Mouse (Mus musculus): ENCODE results near the gene Vat1. TPM values are rescaled to one million over a fixed set of nuclear protein-coding genes. Genes with fewer than 3 reads are reported as not detected.
A peak's percentile ranks its signal among the peaks of the same experiment; 100 is the strongest.
"Not testable (repeated sequence)": the region's sequence is repeated elsewhere in the genome, so short reads cannot be mapped to it uniquely, and the experiment has no call there.

The Vat1 gene
- polyA plus RNA-seq, 1 experiment from 2014 or later: 36.5 TPM

DNA sequence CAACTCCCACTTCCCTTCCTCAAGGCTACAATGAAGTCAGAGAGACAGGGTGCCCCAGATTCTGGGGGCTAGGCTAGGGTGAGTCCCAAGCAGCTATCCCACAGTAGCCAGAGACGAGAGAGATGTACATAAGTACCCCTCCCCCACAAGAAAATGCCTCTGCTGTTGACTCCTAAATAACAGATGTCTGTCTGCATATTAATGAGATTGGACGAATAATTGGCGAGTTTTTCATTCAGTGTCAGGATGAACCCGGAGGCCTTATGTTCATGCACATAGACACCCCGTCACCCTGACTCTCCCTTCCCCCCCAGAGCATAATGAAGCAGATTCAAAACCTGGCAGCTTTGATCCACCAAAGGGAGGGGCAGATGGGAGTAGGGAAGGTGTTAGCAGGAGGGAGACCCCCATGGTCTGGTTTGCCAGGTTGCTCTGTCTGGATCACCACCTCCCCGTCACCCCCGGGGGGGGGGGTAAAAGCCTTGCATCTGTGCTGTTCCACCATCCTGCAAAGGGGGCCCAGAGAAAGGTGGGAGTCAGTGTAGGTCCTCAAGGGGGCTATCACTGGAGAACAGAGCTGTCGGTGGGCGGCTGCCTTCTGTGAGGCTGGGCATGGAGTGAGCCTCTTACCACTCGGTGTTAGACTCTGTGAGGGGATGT, 11.7 kb upstream of the Vat1 start:
- ATAC-seq (ENCODE audit: low FRiP score, low TSS enrichment): no peak
- Histone ChIP-seq H3K4me2 (replicated peaks; ENCODE audit: low read depth, low read length) (no peak overlapping the region), H3K27me3 (ENCODE audit: insufficient read depth, low read length) (no peaks in the 10 kb centered on the region), H3K36me3 (ENCODE audit: insufficient read depth, low read length) (no peaks in the 10 kb centered on the region), H3K4me3 (ENCODE audit: low read length) (no peak overlapping the region), H3K4me1 (ENCODE audit: insufficient read depth, low read length) (0 out of 2 replicates have a peak, but pooled peaks cover 3% of the 10 kb centered on the region), H3K27ac (ENCODE audit: low read length) (no peak overlapping the region), H3K9ac (replicated peaks; ENCODE audit: low read length) (no peak overlapping the region), H3K9me3 (ENCODE audit: low read length) (no peaks in the 10 kb centered on the region)
- 76% methylated on average over 10 of the region's 10 CpGs for WGBS

- no peak for ATAC-seq (ENCODE audit: low FRiP score, low TSS enrichment)
- H3K4me2 ChIP-seq (replicated peaks; ENCODE audit: low read depth, low read length): no peak overlapping the region
Observed at GRCm38 (mm10) chr11:101477194-101477551, 11.1 kb upstream of the Vat1 start.

DNA sequence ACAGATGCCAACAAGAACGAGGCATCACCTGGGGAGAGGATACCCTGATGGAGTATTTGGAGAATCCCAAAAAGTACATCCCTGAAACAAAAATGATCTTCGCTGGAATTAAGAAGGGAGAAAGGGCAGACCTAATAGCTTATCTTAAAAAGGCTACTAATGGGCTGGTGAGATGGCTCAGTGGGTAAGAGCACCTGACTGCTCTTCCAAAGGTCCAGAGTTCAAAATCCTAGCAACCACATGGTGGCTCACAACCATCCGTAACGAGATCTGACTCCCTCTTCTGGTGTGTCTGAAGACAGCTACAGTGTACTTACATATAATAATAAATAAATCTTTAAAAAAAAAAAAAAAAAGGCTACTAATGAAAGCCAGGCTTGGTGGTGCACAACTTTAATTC, 10.3 kb upstream of the Vat1 start:
- H3K4me2 ChIP-seq (replicated peaks; ENCODE audit: low read depth, low read length); H3K4me3 ChIP-seq (ENCODE audit: low read length); H3K27ac ChIP-seq (ENCODE audit: low read length); ATAC-seq (ENCODE audit: low FRiP score, low TSS enrichment); H3K9ac ChIP-seq (replicated peaks; ENCODE audit: low read length); H3K4me1 ChIP-seq (ENCODE audit: insufficient read depth, low read length); H3K9me3 ChIP-seq (ENCODE audit: low read length); H3K27me3 ChIP-seq (ENCODE audit: insufficient read depth, low read length); H3K36me3 ChIP-seq (ENCODE audit: insufficient read depth, low read length): not testable (repeated sequence)
- WGBS: 92% methylated on average over 4 of the region's 4 CpGs

More at GRCm38 (mm10) chr11:101477194-101477551, 11.1 kb upstream of the Vat1 start:
- Histone ChIP-seq H3K9me3 (ENCODE audit: low read length) (no peaks in the 10 kb centered on the region), H3K4me1 (ENCODE audit: insufficient read depth, low read length) (0 out of 2 replicates have a peak, but pooled peaks cover 4% of the 10 kb centered on the region), H3K4me3 (ENCODE audit: low read length) (no peak overlapping the region), H3K27ac (ENCODE audit: low read length) (no peak overlapping the region), H3K27me3 (ENCODE audit: insufficient read depth, low read length) (no peaks in the 10 kb centered on the region), H3K36me3 (ENCODE audit: insufficient read depth, low read length) (no peaks in the 10 kb centered on the region), H3K9ac (replicated peaks; ENCODE audit: low read length) (no peak overlapping the region)
- WGBS: 44% methylated on average over 4 of the region's 4 CpGs

- 67% methylated on average over 5 of the region's 5 CpGs for WGBS
- H3K4me3 ChIP-seq (ENCODE audit: low read length): no peak overlapping the region
- H3K36me3 ChIP-seq (ENCODE audit: insufficient read depth, low read length): 0 out of 2 replicates have a peak, but pooled peaks cover 2% of the 10 kb centered on the region
- no peaks in the 10 kb centered on the region for H3K27me3 ChIP-seq (ENCODE audit: insufficient read depth, low read length)
- H3K9ac ChIP-seq (replicated peaks; ENCODE audit: low read length): no peak overlapping the region
- H3K27ac ChIP-seq (ENCODE audit: low read length): no peak overlapping the region
- H3K9me3 ChIP-seq (ENCODE audit: low read length): no peaks in the 10 kb centered on the region
- no peak overlapping the region for H3K4me2 ChIP-seq (replicated peaks; ENCODE audit: low read depth, low read length)
- H3K4me1 ChIP-seq (ENCODE audit: insufficient read depth, low read length): 0 out of 2 replicates have a peak, but pooled peaks cover 10% of the 10 kb centered on the region
- no peak for ATAC-seq (ENCODE audit: low FRiP score, low TSS enrichment)
Observed at GRCm38 (mm10) chr11:101474298-101474697, 8.3 kb upstream of the Vat1 start.

DNA sequence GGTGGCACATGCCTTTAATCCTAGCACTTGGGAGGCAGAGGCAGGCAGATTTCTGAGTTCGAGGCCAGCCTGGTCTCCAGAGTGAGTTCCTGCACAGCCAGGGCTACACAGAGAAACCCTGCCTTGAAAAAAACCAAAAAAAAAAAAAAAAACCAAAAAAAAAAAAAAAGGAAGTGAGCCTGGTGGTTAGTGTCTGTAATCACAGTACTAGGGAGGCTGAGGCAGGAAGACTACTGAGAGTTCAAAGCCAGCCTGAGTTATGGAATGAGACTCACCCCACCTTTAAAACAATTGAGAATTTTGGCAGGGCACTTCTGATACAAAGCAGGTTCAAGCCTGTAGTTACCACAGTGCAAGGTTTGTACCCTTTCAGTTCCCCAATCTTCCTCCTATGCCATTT, 7.7 kb upstream of the Vat1 start:
- ATAC-seq (ENCODE audit: low FRiP score, low TSS enrichment); H3K9ac ChIP-seq (replicated peaks; ENCODE audit: low read length); H3K4me2 ChIP-seq (replicated peaks; ENCODE audit: low read depth, low read length); H3K36me3 ChIP-seq (ENCODE audit: insufficient read depth, low read length); H3K27me3 ChIP-seq (ENCODE audit: insufficient read depth, low read length); H3K27ac ChIP-seq (ENCODE audit: low read length); H3K4me3 ChIP-seq (ENCODE audit: low read length); H3K9me3 ChIP-seq (ENCODE audit: low read length): not testable (repeated sequence)
- peaks cover 12% of the 10 kb centered on the region for H3K4me1 ChIP-seq (ENCODE audit: insufficient read depth, low read length)
- 79% methylated on average over 1 of the region's 1 CpGs for WGBS

DNA sequence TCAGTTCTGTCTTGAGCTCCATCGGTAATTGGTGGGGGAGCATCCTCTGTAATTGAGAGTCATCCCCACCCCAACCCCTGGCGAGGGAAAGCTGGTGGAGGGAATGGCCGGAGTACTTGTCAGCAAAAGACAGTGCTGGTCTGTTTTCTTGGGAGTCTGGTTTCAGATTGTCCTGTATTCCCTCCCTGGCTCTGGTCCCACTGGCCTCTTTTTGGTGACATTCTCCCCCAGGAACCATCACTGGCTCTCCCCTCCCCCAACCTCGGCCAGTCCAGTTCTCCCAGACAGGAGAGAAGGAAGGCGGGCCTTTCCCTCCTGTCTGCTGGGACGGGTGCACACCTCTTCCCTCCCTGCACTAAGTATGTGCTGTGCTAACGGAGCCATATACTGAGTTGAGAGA, 6.3 kb upstream of the Vat1 start:
- H3K36me3 ChIP-seq (ENCODE audit: insufficient read depth, low read length): 0 out of 2 replicates have a peak, but pooled peaks cover 2% of the 10 kb centered on the region
- H3K27ac ChIP-seq (ENCODE audit: low read length): no peak overlapping the region
- peaks cover 17% of the 10 kb centered on the region for H3K4me1 ChIP-seq (ENCODE audit: insufficient read depth, low read length)
- H3K9ac ChIP-seq (replicated peaks; ENCODE audit: low read length): no peak overlapping the region
- no peak for ATAC-seq (ENCODE audit: low FRiP score, low TSS enrichment)
- no peaks in the 10 kb centered on the region for H3K9me3 ChIP-seq (ENCODE audit: low read length)
- no peak overlapping the region for H3K4me2 ChIP-seq (replicated peaks; ENCODE audit: low read depth, low read length)
- WGBS: 28% methylated on average over 7 of the region's 7 CpGs
- no peaks in the 10 kb centered on the region for H3K27me3 ChIP-seq (ENCODE audit: insufficient read depth, low read length)
- no peak overlapping the region for H3K4me3 ChIP-seq (ENCODE audit: low read length)

- H3K4me1 ChIP-seq (ENCODE audit: insufficient read depth, low read length): peaks cover 21% of the 10 kb centered on the region
- 38% methylated on average over 3 of the region's 3 CpGs for WGBS
Observed at GRCm38 (mm10) chr11:101471926-101472325, 5.9 kb upstream of the Vat1 start.

GRCm38 (mm10) chr11:101470206-101470605, 4.2 kb upstream of the Vat1 start:
- 0 out of 2 replicates have a peak overlapping the region, but pooled peaks have one; percentile 8 for H3K9ac ChIP-seq (replicated peaks; ENCODE audit: low read length)
- ATAC-seq (ENCODE audit: low FRiP score, low TSS enrichment): no peak
- no peak overlapping the region for H3K4me3 ChIP-seq (ENCODE audit: low read length)
- 55% methylated on average over 7 of the region's 7 CpGs for WGBS
- H3K4me1 ChIP-seq (ENCODE audit: insufficient read depth, low read length): peaks cover 27% of the 10 kb centered on the region
- 0 out of 2 replicates have a peak, but pooled peaks cover 2% of the 10 kb centered on the region for H3K36me3 ChIP-seq (ENCODE audit: insufficient read depth, low read length)
- no peaks in the 10 kb centered on the region for H3K9me3 ChIP-seq (ENCODE audit: low read length)
- H3K27me3 ChIP-seq (ENCODE audit: insufficient read depth, low read length): no peaks in the 10 kb centered on the region
- H3K4me2 ChIP-seq (replicated peaks; ENCODE audit: low read depth, low read length): no peak overlapping the region
- no peak overlapping the region for H3K27ac ChIP-seq (ENCODE audit: low read length)

More at GRCm38 (mm10) chr11:101471926-101472325, 5.9 kb upstream of the Vat1 start:
- H3K9ac ChIP-seq (replicated peaks; ENCODE audit: low read length): 0 out of 2 replicates have a peak overlapping the region, but pooled peaks have one; percentile 22
- H3K36me3 ChIP-seq (ENCODE audit: insufficient read depth, low read length): 0 out of 2 replicates have a peak, but pooled peaks cover 2% of the 10 kb centered on the region
- no peaks in the 10 kb centered on the region for H3K27me3 ChIP-seq (ENCODE audit: insufficient read depth, low read length)
- no peak for ATAC-seq (ENCODE audit: low FRiP score, low TSS enrichment)
- no peak overlapping the region for H3K27ac ChIP-seq (ENCODE audit: low read length)
- no peak overlapping the region for H3K4me3 ChIP-seq (ENCODE audit: low read length)
- no peaks in the 10 kb centered on the region for H3K9me3 ChIP-seq (ENCODE audit: low read length)
- H3K4me2 ChIP-seq (replicated peaks; ENCODE audit: low read depth, low read length): no peak overlapping the region

DNA sequence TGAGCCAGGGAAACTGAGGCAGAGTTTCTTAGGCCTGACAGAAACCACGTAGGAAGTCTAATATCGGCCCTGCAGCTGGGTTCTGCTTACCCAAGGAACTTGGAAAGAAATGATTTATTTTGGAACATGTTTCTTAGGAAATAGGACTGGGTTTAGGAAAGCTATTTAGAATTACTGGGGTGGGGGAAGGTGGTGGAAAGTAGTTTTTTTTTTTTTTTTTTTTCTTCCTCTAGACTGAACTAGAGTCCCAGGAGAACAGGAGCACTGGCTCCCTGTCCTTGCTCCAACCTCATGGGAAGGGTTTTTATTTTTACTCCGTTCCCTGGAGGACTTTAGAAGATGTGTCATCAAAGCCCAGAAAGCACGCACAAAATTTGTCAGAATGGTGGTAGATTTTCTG, 3.1 kb upstream of the Vat1 start:
- no peaks in the 10 kb centered on the region for H3K9me3 ChIP-seq (ENCODE audit: low read length)
- no peak overlapping the region for H3K27ac ChIP-seq (ENCODE audit: low read length)
- peak overlapping the region; percentile 78 for H3K4me3 ChIP-seq (ENCODE audit: low read length)
- WGBS: 61% methylated on average over 4 of the region's 4 CpGs
- H3K9ac ChIP-seq (replicated peaks; ENCODE audit: low read length): peak overlapping the region; percentile 69; the same call in 1 of the 2 replicates
- no peaks in the 10 kb centered on the region for H3K27me3 ChIP-seq (ENCODE audit: insufficient read depth, low read length)
- peak overlapping the region; percentile 98 for H3K4me2 ChIP-seq (replicated peaks; ENCODE audit: low read depth, low read length)
- ATAC-seq (ENCODE audit: low FRiP score, low TSS enrichment): no peak
- H3K4me1 ChIP-seq (ENCODE audit: insufficient read depth, low read length): peaks cover 34% of the 10 kb centered on the region
- 0 out of 2 replicates have a peak, but pooled peaks cover 2% of the 10 kb centered on the region for H3K36me3 ChIP-seq (ENCODE audit: insufficient read depth, low read length)

GRCm38 (mm10) chr11:101468731-101469130, 2.7 kb upstream of the Vat1 start:
- peak overlapping the region; percentile 78 for H3K4me3 ChIP-seq (ENCODE audit: low read length)
- WGBS: 3% methylated on average over 13 of the region's 13 CpGs
- H3K9me3 ChIP-seq (ENCODE audit: low read length): no peaks in the 10 kb centered on the region
- peak overlapping the region; percentile 69 for H3K9ac ChIP-seq (replicated peaks; ENCODE audit: low read length)
- H3K4me2 ChIP-seq (replicated peaks; ENCODE audit: low read depth, low read length): peak overlapping the region; percentile 98
- peaks cover 38% of the 10 kb centered on the region for H3K4me1 ChIP-seq (ENCODE audit: insufficient read depth, low read length)
- ATAC-seq (ENCODE audit: low FRiP score, low TSS enrichment): no peak
- no peak overlapping the region for H3K27ac ChIP-seq (ENCODE audit: low read length)
- no peaks in the 10 kb centered on the region for H3K27me3 ChIP-seq (ENCODE audit: insufficient read depth, low read length)
- H3K36me3 ChIP-seq (ENCODE audit: insufficient read depth, low read length): 0 out of 2 replicates have a peak, but pooled peaks cover 2% of the 10 kb centered on the region
